Mouse (Mus musculus): ENCODE measurements around the gene Sipa1l3.
A peak's percentile ranks its signal among the peaks of the same experiment; 100 is the strongest.

The Sipa1l3 gene

DNA sequence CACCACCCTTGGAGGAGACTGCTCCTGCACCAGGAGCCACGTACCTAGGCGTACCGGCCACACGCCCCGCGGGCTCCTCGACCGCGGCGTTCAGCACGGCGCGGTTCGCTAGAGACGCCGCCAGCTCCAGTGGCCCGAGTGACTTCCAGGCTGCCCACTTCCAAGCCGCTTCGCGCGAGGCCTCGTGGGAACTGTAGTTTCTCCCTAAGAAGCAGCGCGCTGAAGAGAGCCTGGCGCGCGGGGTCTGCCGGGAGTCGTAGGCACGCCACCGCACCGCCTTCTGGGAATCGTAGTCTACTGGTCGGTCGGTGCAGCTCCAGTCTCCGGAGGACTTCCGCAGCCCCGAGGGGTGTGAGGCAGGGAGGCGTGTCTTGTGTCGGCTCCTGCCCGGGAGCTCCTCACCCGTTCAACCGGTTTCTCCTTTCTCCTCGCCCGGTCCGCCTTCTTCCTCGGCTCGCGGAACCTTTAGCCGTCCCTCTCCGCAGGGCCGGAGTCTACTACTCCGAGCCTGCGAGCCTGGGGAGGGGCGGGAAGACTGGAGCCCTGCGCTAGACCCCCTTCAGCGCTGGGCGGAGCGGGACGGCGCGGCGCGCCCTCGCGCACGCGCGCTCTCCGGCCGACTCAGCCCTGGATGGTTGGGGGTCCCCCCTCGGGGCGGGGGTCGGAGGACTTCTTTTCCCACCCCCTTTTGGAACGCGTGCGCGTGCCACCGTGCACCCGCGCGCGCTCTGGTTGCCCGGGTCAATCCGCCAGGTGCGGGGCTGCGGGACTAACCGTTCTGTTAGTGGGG lies at the start of gene Sipa1l3:
Sipa1l3 (minus strand) TSS at position 221 of the 790 bp plus-strand sequence.
- DNase-seq (ENCODE audit: low read depth, low spot score), result peak; percentile 79

DNA sequence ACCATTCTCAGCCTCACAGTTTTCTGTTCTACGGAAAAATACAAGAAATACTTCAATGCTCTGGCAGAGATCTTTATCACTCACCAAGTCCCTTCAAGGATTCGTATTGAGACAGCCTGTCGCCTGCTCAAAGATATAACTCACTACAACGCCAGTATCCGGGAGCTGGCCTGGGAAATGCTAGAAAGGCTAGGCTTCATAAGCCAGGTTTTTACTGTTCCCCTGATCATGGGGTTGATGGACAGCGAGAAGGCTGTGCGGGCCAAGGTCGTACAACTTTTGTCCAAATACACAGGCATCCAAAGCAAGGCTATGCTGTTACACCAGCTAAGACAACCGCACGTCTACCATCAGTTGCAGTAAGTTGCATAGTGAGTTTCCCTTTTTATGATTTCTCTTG lies 44.6 kb upstream of the Sipa1l3 start:
- DNase-seq (ENCODE audit: low read depth, low spot score), result no peak

DNA sequence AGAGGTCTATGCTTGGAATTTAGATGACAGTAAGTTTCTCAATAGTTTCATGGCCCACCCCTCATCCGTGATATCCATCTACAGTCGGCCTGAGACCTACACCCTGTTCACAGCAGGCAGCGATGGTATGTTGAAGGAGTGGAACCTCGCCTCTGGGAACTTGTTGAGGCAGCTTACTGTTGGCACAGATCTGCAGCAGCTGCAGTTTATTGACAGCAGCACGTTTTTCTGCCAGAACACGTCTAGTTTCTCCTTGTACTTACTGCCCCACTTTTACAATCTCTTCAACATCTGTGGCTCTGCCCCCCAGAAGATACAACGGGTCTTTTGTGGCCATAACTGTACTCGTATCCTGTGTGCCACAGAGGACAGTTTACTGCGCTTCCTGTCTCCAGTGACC lies 42.6 kb upstream of the Sipa1l3 start:
- DNase-seq (ENCODE audit: low read depth, low spot score), result no peak

DNA sequence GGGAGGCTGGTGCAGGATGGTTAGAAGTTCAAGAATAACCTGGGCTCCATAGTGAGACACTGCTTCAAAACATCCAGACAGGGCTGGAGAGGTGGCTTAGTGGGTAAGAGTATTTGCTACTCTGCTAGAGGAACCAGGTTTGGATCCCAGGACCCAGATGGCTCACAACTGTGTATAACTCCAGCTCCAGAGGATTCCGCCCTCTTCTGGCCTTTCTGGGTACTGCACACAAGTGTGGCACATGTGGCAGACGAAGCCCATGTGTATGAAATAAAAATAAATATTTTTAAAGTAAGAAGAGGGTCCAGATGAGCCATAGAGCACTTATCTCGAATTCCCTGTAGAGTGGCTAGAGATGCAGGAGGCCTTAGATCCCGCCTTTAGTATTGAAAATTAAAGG lies 40.8 kb upstream of the Sipa1l3 start:
- DNase-seq (ENCODE audit: low read depth, low spot score), result peak; percentile 12

DNA sequence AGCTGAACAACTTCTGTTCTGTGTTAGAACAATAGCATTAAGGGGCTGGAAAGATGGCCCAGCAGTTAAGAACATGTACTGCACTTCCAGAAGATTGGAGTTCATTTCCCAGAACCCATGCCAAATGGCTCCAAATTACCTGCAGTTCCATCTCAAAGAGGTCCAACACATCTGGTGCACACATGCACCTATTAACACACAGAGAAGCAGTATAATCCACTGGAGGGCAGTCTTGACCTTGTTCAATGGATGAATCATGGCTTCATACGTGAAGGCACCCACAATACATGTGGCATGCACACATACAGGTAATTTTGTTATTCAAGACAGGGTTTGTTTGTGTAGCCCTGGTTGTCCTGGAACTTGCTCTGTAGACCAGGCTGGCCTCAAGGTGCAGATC lies 40.3 kb upstream of the Sipa1l3 start:
- DNase-seq (ENCODE audit: low read depth, low spot score), result no peak

GRCm38 (mm10) chr7:29556283-29556682 lies 37.8 kb upstream of the Sipa1l3 start:
- DNase-seq (ENCODE audit: low read depth, low spot score), result no peak

DNA sequence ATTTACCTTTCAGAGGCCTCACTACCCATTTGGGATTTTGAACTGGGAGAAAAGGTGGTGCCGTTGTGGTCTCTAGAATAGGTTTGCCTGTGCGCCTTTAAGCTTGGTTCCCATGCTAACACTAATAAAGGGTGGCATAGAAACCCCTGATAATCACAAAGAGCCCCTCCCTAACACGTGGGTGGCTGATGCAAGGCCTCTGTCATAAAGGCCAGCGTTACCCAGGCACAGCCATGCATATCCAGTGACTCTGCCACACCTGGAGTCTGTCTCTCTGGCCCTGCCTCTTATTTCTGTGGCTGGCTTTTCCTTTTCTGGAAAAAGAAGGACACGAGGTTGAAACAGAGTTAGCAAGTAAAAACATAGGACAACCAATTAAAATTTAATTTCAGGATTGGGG lies 37.1 kb upstream of the Sipa1l3 start:
- DNase-seq (ENCODE audit: low read depth, low spot score), result no peak

GRCm38 (mm10) chr7:29555051-29555450 lies 36.6 kb upstream of the Sipa1l3 start:
- no peak for DNase-seq (ENCODE audit: low read depth, low spot score)

DNA sequence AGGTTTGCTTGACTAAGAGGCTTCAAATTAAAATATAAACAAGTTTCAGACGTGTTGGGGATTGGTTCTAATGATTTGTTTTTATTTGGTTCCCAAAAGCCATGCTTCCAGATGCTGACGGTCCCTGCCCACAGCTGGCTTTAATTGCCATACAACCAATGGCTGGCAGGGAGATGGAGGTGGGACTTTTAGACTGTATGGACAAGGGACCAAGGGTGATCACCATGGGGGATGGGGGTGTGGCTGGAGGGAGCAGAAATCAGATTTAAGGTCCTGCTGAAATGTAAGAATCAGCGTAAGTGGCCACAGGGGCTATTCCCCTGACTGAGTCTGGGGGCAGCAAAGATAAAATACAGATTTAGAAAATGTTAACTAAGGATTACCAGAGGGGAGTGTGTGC lies 32.2 kb upstream of the Sipa1l3 start:
- DNase-seq (ENCODE audit: low read depth, low spot score), result no peak

GRCm38 (mm10) chr7:29541608-29542007 lies 23.2 kb upstream of the Sipa1l3 start:
- no peak for DNase-seq (ENCODE audit: low read depth, low spot score)

GRCm38 (mm10) chr7:29541186-29541585 lies 22.7 kb upstream of the Sipa1l3 start:
- no peak for DNase-seq (ENCODE audit: low read depth, low spot score)

GRCm38 (mm10) chr7:29540631-29541030 lies 22.2 kb upstream of the Sipa1l3 start:
- DNase-seq (ENCODE audit: low read depth, low spot score), result no peak

- no peak for DNase-seq (ENCODE audit: low read depth, low spot score)
These were observed 5.3 kb upstream of the Sipa1l3 start for GRCm38 (mm10) chr7:29523700-29524099.

GRCm38 (mm10) chr7:29521841-29522575 lies 3.6 kb upstream of the Sipa1l3 start:
- no peak for DNase-seq (ENCODE audit: low read depth, low spot score)

- DNase-seq (ENCODE audit: low read depth, low spot score), result no peak
These were observed 2.9 kb upstream of the Sipa1l3 start for GRCm38 (mm10) chr7:29521365-29521764.

DNA sequence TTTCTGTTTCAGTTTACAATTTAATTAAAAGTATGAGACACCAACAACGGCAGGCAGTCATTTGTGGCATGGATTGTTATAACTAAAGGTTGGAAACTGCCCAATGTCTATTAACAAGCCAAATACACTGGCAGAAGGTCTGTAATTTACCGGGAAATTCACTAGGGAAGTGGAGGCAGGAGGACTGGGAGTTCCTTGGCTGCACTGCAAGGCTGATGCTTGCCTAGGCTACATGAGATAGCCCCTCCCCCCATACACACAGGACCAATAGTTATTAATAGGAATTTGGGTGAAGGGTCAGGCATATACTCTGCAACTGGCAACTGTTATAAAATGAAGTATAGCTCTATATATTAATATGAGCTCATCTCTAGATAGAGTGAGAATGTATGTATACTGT lies 2.4 kb upstream of the Sipa1l3 start:
- DNase-seq (ENCODE audit: low read depth, low spot score), result no peak

- DNase-seq (ENCODE audit: low read depth, low spot score), result no peak
These were observed 740 bp upstream of the Sipa1l3 start for GRCm38 (mm10) chr7:29519211-29519550.

DNA sequence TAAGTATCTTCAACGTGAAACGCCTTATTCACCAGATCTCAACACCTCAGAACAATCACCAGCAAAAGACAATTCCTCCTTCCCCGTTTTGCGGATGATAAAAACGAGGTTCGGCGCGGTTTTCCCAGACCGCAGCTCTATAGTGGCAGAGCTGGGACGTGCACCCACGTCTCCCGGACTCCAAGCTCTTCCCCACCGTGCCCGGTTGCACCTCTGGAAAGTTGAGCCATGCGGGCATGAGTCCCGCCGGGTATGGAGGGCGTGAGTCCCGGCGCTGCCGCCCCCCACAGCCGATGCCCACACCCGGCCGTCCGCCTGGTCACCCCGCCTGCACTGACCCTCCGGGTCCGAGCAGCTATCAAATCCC lies 404 bp downstream of the Sipa1l3 start:
- peak; percentile 13 for DNase-seq (ENCODE audit: low read depth, low spot score)

DNA sequence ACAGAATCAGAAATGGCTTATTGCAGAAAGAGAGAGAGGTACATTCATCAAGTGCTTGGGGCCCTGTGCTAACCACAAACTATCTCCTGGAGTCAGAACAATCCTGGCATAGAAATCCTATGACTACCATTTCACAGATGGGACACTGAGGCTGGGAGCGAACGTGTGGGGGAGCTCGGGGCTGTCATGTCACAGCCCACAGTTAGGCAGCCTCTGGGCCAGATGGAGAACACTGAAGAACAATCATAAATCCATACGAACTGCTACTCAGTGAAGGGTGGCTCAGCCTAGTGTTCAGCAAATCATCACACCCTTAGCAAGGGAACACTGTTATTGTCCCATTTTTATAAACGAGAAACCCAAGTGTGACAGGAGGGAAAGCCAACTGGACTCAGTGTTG lies 1.3 kb downstream of the Sipa1l3 start:
- no peak for DNase-seq (ENCODE audit: low read depth, low spot score)

GRCm38 (mm10) chr7:29515652-29516051 lies 2.8 kb downstream of the Sipa1l3 start:
- DNase-seq (ENCODE audit: low read depth, low spot score), result no peak

DNA sequence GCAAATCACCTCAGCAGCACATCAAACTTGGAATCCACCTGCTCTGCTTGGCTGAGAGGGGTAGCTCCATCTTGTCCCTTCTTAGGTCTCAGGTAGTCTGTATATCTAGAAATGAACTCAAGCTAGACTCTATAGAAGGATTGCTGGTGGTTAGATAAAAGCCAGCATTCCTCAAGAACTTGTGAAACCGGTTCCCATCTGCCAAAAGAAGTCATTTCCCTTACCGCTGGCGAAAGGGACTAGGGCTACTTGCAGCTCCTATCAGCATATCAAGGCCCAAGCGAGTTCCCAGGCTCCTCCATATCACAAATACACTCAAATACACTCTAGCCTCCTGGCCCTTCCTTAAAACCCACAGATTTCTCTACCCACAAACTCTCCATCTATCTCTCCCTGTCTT lies 5.7 kb downstream of the Sipa1l3 start:
- DNase-seq (ENCODE audit: low read depth, low spot score), result no peak

DNA sequence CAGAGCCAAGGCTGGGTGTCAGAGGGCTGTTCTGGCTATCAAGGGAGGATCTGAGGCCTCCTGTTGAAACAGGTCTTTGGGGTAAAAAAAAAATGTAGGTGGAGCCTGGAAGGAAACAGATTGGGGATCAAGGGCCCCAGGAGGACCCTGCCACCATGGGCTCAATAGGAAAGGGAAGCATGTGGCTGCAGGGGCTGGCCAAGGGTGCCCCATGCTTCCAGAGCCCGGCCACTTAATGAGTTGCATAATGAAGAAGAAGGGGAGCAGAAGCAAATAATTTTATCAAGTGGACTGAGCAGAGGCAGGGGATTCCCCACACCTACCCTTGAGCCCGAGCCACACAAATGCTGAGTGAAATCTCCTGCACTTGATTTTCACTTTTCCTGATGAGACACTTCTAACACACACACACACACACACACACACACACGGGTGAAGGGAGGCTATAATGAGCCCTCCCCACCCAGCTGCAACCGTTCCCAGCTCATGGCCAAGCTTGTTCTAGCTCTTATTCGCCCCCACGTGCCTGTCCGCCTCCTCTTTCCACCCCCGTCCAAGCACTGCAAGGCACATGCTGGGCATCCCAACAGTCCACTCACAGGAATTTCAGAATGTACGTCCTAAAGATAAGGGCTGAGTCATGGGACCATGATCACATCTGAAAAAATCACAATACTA lies 6.7 kb downstream of the Sipa1l3 start:
- no peak for DNase-seq (ENCODE audit: low read depth, low spot score)

DNA sequence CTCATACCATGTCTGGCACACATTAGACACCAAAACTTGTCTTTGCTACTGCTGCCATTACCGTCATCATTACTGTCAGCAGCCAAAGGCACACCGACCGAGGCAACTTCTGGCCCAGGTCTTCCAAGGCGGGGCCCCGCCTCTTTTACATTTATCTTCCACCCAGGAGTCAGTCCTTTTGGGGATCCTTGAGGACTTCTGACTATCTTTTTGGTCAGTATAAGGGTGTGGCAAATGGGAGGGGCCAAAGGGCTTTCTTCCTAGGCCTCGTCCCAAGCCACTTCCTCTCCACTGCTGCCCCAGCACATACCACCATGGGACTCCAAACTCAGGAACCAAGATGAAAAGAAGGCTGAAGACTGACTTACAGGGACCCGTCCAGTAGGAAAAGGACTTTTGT lies 9.9 kb downstream of the Sipa1l3 start:
- DNase-seq (ENCODE audit: low read depth, low spot score), result peak; percentile 34
